Mouse (Mus musculus) lung, adult 2 months (tissue): ENCODE data around the gene Eml4. TPM values are rescaled to one million over a fixed set of nuclear protein-coding genes. Genes with fewer than 3 reads are reported as not detected.
A peak's percentile ranks its signal among the peaks of the same experiment; 100 is the strongest.

Source experiments
- DNase-seq: peaks from one replicate; pipeline ENCODE4 v3.0.0; 2022
- H3K4me1 ChIP-seq: fragments of 200-500 bp; 2 replicates; pipeline ENCODE4 v1.6.1; 2011; ENCODE audit warnings: low read length; ENCODE audit not compliant: control insufficient read depth, insufficient read depth
- H3K4me3 ChIP-seq: fragments of 200-500 bp; replicated peaks from 2 replicates; pipeline ENCODE3; 2011; ENCODE audit warnings: low read depth, mild to moderate bottlenecking, control low read depth, low read length; ENCODE audit errors: extremely low read depth
- CTCF ChIP-seq: fragments of 200-500 bp; IDR thresholded peaks from 2 replicates; pipeline ENCODE4 v1.5.1; 2011; ENCODE audit warnings: mild to moderate bottlenecking, low read length, control low read depth; ENCODE audit not compliant: insufficient read depth
- POLR2A ChIP-seq: fragments of 200-500 bp; IDR thresholded peaks from 2 replicates; pipeline ENCODE4 v1.6.1; 2011; ENCODE audit warnings: low read depth, mild to moderate bottlenecking, control low read depth, low read length, borderline replicate concordance; ENCODE audit errors: extremely low read depth
- WGBS: fragments of 180-500 bp; shearing (Covaris S2); methylation state at CpG from one replicate; pipeline ENCODE4 v1.1.7; 2018; 5-methylcytosine and 5-hydroxymethylcytosine counted together
- polyA plus RNA-seq: library from polyadenylated mRNA; depleted of rRNA; stranded (reverse); fragments of >200 nt; gene quantifications from 2 replicates; pipeline ENCODE4 v1.2.3, GENCODE M21; 2012

Eml4 gene
- polyA plus RNA-seq, 1 experiment, result 10.6 TPM

GRCm38 (mm10) chr17:83376801-83377200 lies 26.1 kb downstream of the Eml4 start:
- 45% methylated on average over 4 of the region's 4 CpGs for WGBS
- Histone ChIP-seq H3K4me3 (no peak overlapping the region), H3K4me1 (no peaks in the 10 kb centered on the region; the same call in 1 of the 2 replicates)
- no peak for DNase-seq
- no peak for TF ChIP-seq CTCF
- no peak for TF ChIP-seq POLR2A

GRCm38 (mm10) chr17:83377755-83378443 lies 27.2 kb downstream of the Eml4 start:
- no peaks in the 10 kb centered on the region; the same call in 1 of the 2 replicates for H3K4me1 ChIP-seq
- DNase-seq, result no peak
- 89% methylated on average over 10 of the region's 10 CpGs for WGBS

GRCm38 (mm10) chr17:83378444-83378762 lies 27.7 kb downstream of the Eml4 start:
- 75% methylated on average over 4 of the region's 4 CpGs for WGBS
- TF ChIP-seq CTCF (no peak), POLR2A (no peak)

More at GRCm38 (mm10) chr17:83377755-83378443, 27.2 kb downstream of the Eml4 start:
- TF ChIP-seq POLR2A (no peak), CTCF (no peak)
- H3K4me3 ChIP-seq, result no peak overlapping the region

GRCm38 (mm10) chr17:83379366-83379765 lies 28.6 kb downstream of the Eml4 start:
- Histone ChIP-seq H3K4me1 (no peaks in the 10 kb centered on the region; the same call in 1 of the 2 replicates), H3K4me3 (no peak overlapping the region)
- TF ChIP-seq POLR2A (no peak), CTCF (no peak)
- DNase-seq, result no peak
- 84% methylated on average over 2 of the region's 2 CpGs for WGBS

More at GRCm38 (mm10) chr17:83378444-83378762, 27.7 kb downstream of the Eml4 start:
- H3K4me1 ChIP-seq, result no peaks in the 10 kb centered on the region; the same call in 1 of the 2 replicates
- no peak overlapping the region for H3K4me3 ChIP-seq
- DNase-seq, result no peak

- H3K4me3 ChIP-seq, result no peak overlapping the region
- no peaks in the 10 kb centered on the region; the same call in 1 of the 2 replicates for H3K4me1 ChIP-seq
- no peak for DNase-seq
- TF ChIP-seq CTCF (no peak), POLR2A (no peak)
- WGBS, result 73% methylated on average over 3 of the region's 3 CpGs
These were observed 29.1 kb downstream of the Eml4 start for GRCm38 (mm10) chr17:83379791-83380190.

GRCm38 (mm10) chr17:83382752-83383151 lies 32.0 kb downstream of the Eml4 start:
- H3K4me3 ChIP-seq, result no peak overlapping the region
- H3K4me1 ChIP-seq, result no peaks in the 10 kb centered on the region; the same call in none of the 2 replicates
- no peak for DNase-seq
- WGBS, result 88% methylated on average over 5 of the region's 5 CpGs
- no peak for TF ChIP-seq CTCF
- TF ChIP-seq POLR2A, result no peak

GRCm38 (mm10) chr17:83384981-83385380 lies 34.2 kb downstream of the Eml4 start:
- no peak overlapping the region for H3K4me3 ChIP-seq
- no peak for DNase-seq
- TF ChIP-seq POLR2A (no peak), CTCF (no peak)
- 88% methylated on average over 2 of the region's 2 CpGs for WGBS
- H3K4me1 ChIP-seq, result no peaks in the 10 kb centered on the region; the same call in none of the 2 replicates

- 83% methylated on average over 3 of the region's 3 CpGs for WGBS
- no peak overlapping the region for H3K4me3 ChIP-seq
- no peaks in the 10 kb centered on the region; the same call in none of the 2 replicates for H3K4me1 ChIP-seq
- TF ChIP-seq POLR2A, result no peak
- no peak for TF ChIP-seq CTCF
- no peak for DNase-seq
These were observed 36.4 kb downstream of the Eml4 start for GRCm38 (mm10) chr17:83387161-83387560.

- TF ChIP-seq POLR2A, result no peak
- no peak for TF ChIP-seq CTCF
- no peak for DNase-seq
- WGBS, result 56% methylated on average over 3 of the region's 3 CpGs
- Histone ChIP-seq H3K4me3 (no peak overlapping the region), H3K4me1 (peaks cover 18% of the 10 kb centered on the region)
These were observed 43.3 kb downstream of the Eml4 start for GRCm38 (mm10) chr17:83394013-83394412.

GRCm38 (mm10) chr17:83397571-83398100 lies 46.9 kb downstream of the Eml4 start:
- H3K4me1 ChIP-seq, result peaks cover 18% of the 10 kb centered on the region
- no peak for TF ChIP-seq POLR2A
- TF ChIP-seq CTCF, result no peak
- DNase-seq, result peak; percentile 37
- no peak overlapping the region for H3K4me3 ChIP-seq
- whole genome bisulfite sequencing, result 21% methylated on average over 6 of the region's 6 CpGs

GRCm38 (mm10) chr17:83398756-83399155 lies 48.0 kb downstream of the Eml4 start:
- 94% methylated on average over 1 of the region's 1 CpGs for WGBS
- Histone ChIP-seq H3K4me1 (peaks cover 18% of the 10 kb centered on the region), H3K4me3 (no peak overlapping the region)
- TF ChIP-seq CTCF, result no peak
- no peak for TF ChIP-seq POLR2A
- no peak for DNase-seq
